Mouse (Mus musculus): ENCODE measurements around the gene Eif5a. TPM values are rescaled to one million over a fixed set of nuclear protein-coding genes. Genes with fewer than 3 reads are reported as not detected.
"Not testable (repeated sequence)": the region's sequence is repeated elsewhere in the genome, so short reads cannot be mapped to it uniquely, and the experiment has no call there.

Gene Eif5a
- polyA plus RNA-seq, 1 experiment from 2014 or later, result 1,083 TPM

GRCm38 (mm10) chr11:69964650-69965270 is 43.0 kb upstream of the Eif5a start, which contains the start of gene Cldn7:
TSS of gene Cldn7 (plus strand) at chr11:69964779.
- H3K9ac ChIP-seq (replicated peaks; ENCODE audit: low read length), result no peak within 1 kb of the TSS
- DNase-seq (no peak), ATAC-seq (ENCODE audit: low FRiP score, low TSS enrichment) (no peak)
- H3K27ac ChIP-seq (replicated peaks; ENCODE audit: low read depth, low read length), result no peak within 1 kb of the TSS
- peaks cover 55% of the 10 kb centered on the region for H3K27me3 ChIP-seq (ENCODE audit: control insufficient read depth, insufficient read depth, low read length)
- H3K36me3 ChIP-seq (ENCODE audit: control insufficient read depth, insufficient read depth, low read length), result peaks cover 13% of the 10 kb centered on the region
- H3K4me2 ChIP-seq (ENCODE audit: low read length), result 0 out of 2 replicates have a peak within 1 kb of the TSS, but pooled peaks have one; percentile 17
- 11% methylated on average over 24 of the region's 24 CpGs for WGBS
- 0 out of 2 replicates have a peak, but pooled peaks cover 5% of the 10 kb centered on the region for H3K4me1 ChIP-seq (ENCODE audit: control insufficient read depth, insufficient read depth, low read length)
- H3K9me3 ChIP-seq (ENCODE audit: control insufficient read depth, low read length), result no peaks in the 10 kb centered on the region
- 0 out of 2 replicates have a peak within 1 kb of the TSS, but pooled peaks have one; percentile 7 for H3K4me3 ChIP-seq (replicated peaks; ENCODE audit: low read depth, low read length)

- ATAC-seq (ENCODE audit: low FRiP score, low TSS enrichment) (no peak), DNase-seq (no peak)
- H3K4me1 ChIP-seq (ENCODE audit: control insufficient read depth, insufficient read depth, low read length), result 0 out of 2 replicates have a peak, but pooled peaks cover 4% of the 10 kb centered on the region
- no peaks in the 10 kb centered on the region for H3K36me3 ChIP-seq (ENCODE audit: control insufficient read depth, insufficient read depth, low read length)
- no peak overlapping the region for H3K4me2 ChIP-seq (ENCODE audit: low read length)
- H3K9me3 ChIP-seq (ENCODE audit: control insufficient read depth, low read length), result no peaks in the 10 kb centered on the region
- no peak overlapping the region for H3K27ac ChIP-seq (replicated peaks; ENCODE audit: low read depth, low read length)
- no peak overlapping the region for H3K9ac ChIP-seq (replicated peaks; ENCODE audit: low read length)
- WGBS, result 51% methylated on average over 5 of the region's 5 CpGs
- H3K4me3 ChIP-seq (replicated peaks; ENCODE audit: low read depth, low read length), result no peak overlapping the region
- peaks cover 40% of the 10 kb centered on the region for H3K27me3 ChIP-seq (ENCODE audit: control insufficient read depth, insufficient read depth, low read length)
Measured at GRCm38 (mm10) chr11:69961841-69962240, 40.1 kb upstream of the Eif5a start.

- Histone ChIP-seq H3K9me3 (ENCODE audit: control insufficient read depth, low read length) (no peaks in the 10 kb centered on the region), H3K27ac (replicated peaks; ENCODE audit: low read depth, low read length) (no peak overlapping the region), H3K4me2 (ENCODE audit: low read length) (no peak overlapping the region), H3K4me3 (replicated peaks; ENCODE audit: low read depth, low read length) (no peak overlapping the region), H3K36me3 (ENCODE audit: control insufficient read depth, insufficient read depth, low read length) (no peaks in the 10 kb centered on the region), H3K4me1 (ENCODE audit: control insufficient read depth, insufficient read depth, low read length) (no peaks in the 10 kb centered on the region), H3K9ac (replicated peaks; ENCODE audit: low read length) (no peak overlapping the region), H3K27me3 (ENCODE audit: control insufficient read depth, insufficient read depth, low read length) (peaks cover 28% of the 10 kb centered on the region)
- DNase-seq, result no peak
- ATAC-seq (ENCODE audit: low FRiP score, low TSS enrichment), result no peak
- WGBS, result 22% methylated on average over 5 of the region's 5 CpGs
Measured at GRCm38 (mm10) chr11:69960616-69961015, 38.9 kb upstream of the Eif5a start.

- Histone ChIP-seq H3K4me3 (replicated peaks; ENCODE audit: low read depth, low read length) (no peak overlapping the region), H3K36me3 (ENCODE audit: control insufficient read depth, insufficient read depth, low read length) (no peaks in the 10 kb centered on the region), H3K9ac (replicated peaks; ENCODE audit: low read length) (no peak overlapping the region), H3K27ac (replicated peaks; ENCODE audit: low read depth, low read length) (no peak overlapping the region), H3K4me1 (ENCODE audit: control insufficient read depth, insufficient read depth, low read length) (no peaks in the 10 kb centered on the region), H3K27me3 (ENCODE audit: control insufficient read depth, insufficient read depth, low read length) (no peaks in the 10 kb centered on the region), H3K4me2 (ENCODE audit: low read length) (no peak overlapping the region), H3K9me3 (ENCODE audit: control insufficient read depth, low read length) (no peaks in the 10 kb centered on the region)
- DNase-seq (no peak), ATAC-seq (ENCODE audit: low FRiP score, low TSS enrichment) (no peak)
- WGBS, result 77% methylated on average over 1 of the region's 1 CpGs
Measured at GRCm38 (mm10) chr11:69956218-69956617, 34.5 kb upstream of the Eif5a start.

GRCm38 (mm10) chr11:69955618-69956017 is 33.9 kb upstream of the Eif5a start:
- H3K4me1 ChIP-seq (ENCODE audit: control insufficient read depth, insufficient read depth, low read length); DNase-seq; H3K4me3 ChIP-seq (replicated peaks; ENCODE audit: low read depth, low read length); H3K4me2 ChIP-seq (ENCODE audit: low read length); H3K27me3 ChIP-seq (ENCODE audit: control insufficient read depth, insufficient read depth, low read length); H3K27ac ChIP-seq (replicated peaks; ENCODE audit: low read depth, low read length); H3K9me3 ChIP-seq (ENCODE audit: control insufficient read depth, low read length); H3K36me3 ChIP-seq (ENCODE audit: control insufficient read depth, insufficient read depth, low read length); ATAC-seq (ENCODE audit: low FRiP score, low TSS enrichment); H3K9ac ChIP-seq (replicated peaks; ENCODE audit: low read length): not testable (repeated sequence)
- WGBS, result 80% methylated on average over 4 of the region's 4 CpGs

- peaks cover 5% of the 10 kb centered on the region; the same call in 1 of the 2 replicates for H3K4me1 ChIP-seq (ENCODE audit: control insufficient read depth, insufficient read depth, low read length)
- no peaks in the 10 kb centered on the region for H3K9me3 ChIP-seq (ENCODE audit: control insufficient read depth, low read length)
- H3K27me3 ChIP-seq (ENCODE audit: control insufficient read depth, insufficient read depth, low read length), result no peaks in the 10 kb centered on the region
- 68% methylated on average over 11 of the region's 11 CpGs for WGBS
- no peak overlapping the region for H3K27ac ChIP-seq (replicated peaks; ENCODE audit: low read depth, low read length)
- no peak overlapping the region for H3K4me2 ChIP-seq (ENCODE audit: low read length)
- no peak overlapping the region for H3K9ac ChIP-seq (replicated peaks; ENCODE audit: low read length)
- H3K36me3 ChIP-seq (ENCODE audit: control insufficient read depth, insufficient read depth, low read length), result no peaks in the 10 kb centered on the region
- DNase-seq (no peak), ATAC-seq (ENCODE audit: low FRiP score, low TSS enrichment) (no peak)
- H3K4me3 ChIP-seq (replicated peaks; ENCODE audit: low read depth, low read length), result no peak overlapping the region
Measured at GRCm38 (mm10) chr11:69953267-69953915, 31.6 kb upstream of the Eif5a start.

- ATAC-seq (ENCODE audit: low FRiP score, low TSS enrichment) (no peak), DNase-seq (no peak)
- H3K4me3 ChIP-seq (replicated peaks; ENCODE audit: low read depth, low read length), result no peak overlapping the region
- H3K9ac ChIP-seq (replicated peaks; ENCODE audit: low read length), result no peak overlapping the region
- H3K27me3 ChIP-seq (ENCODE audit: control insufficient read depth, insufficient read depth, low read length), result peaks cover 5% of the 10 kb centered on the region; the same call in 1 of the 2 replicates
- H3K27ac ChIP-seq (replicated peaks; ENCODE audit: low read depth, low read length), result no peak overlapping the region
- H3K9me3 ChIP-seq (ENCODE audit: control insufficient read depth, low read length), result no peaks in the 10 kb centered on the region
- H3K4me1 ChIP-seq (ENCODE audit: control insufficient read depth, insufficient read depth, low read length), result peaks cover 9% of the 10 kb centered on the region
- no peaks in the 10 kb centered on the region for H3K36me3 ChIP-seq (ENCODE audit: control insufficient read depth, insufficient read depth, low read length)
- 31% methylated on average over 1 of the region's 1 CpGs for WGBS
- H3K4me2 ChIP-seq (ENCODE audit: low read length), result no peak overlapping the region
Measured at GRCm38 (mm10) chr11:69952274-69952673, 30.5 kb upstream of the Eif5a start.

GRCm38 (mm10) chr11:69950807-69951459 is 29.2 kb upstream of the Eif5a start:
- Histone ChIP-seq H3K4me3 (replicated peaks; ENCODE audit: low read depth, low read length) (no peak overlapping the region), H3K4me2 (ENCODE audit: low read length) (no peak overlapping the region), H3K9me3 (ENCODE audit: control insufficient read depth, low read length) (no peaks in the 10 kb centered on the region), H3K36me3 (ENCODE audit: control insufficient read depth, insufficient read depth, low read length) (no peaks in the 10 kb centered on the region), H3K27me3 (ENCODE audit: control insufficient read depth, insufficient read depth, low read length) (peaks cover 5% of the 10 kb centered on the region; the same call in 1 of the 2 replicates), H3K4me1 (ENCODE audit: control insufficient read depth, insufficient read depth, low read length) (peaks cover 9% of the 10 kb centered on the region), H3K9ac (replicated peaks; ENCODE audit: low read length) (no peak overlapping the region), H3K27ac (replicated peaks; ENCODE audit: low read depth, low read length) (no peak overlapping the region)
- WGBS, result 50% methylated on average over 4 of the region's 4 CpGs
- DNase-seq, result peak; percentile 4
- ATAC-seq (ENCODE audit: low FRiP score, low TSS enrichment), result no peak
